Mouse (Mus musculus): ENCODE data around the gene Ablim2. TPM values are rescaled to one million over a fixed set of nuclear protein-coding genes. Genes with fewer than 3 reads are reported as not detected.

The Ablim2 gene
- polyA plus RNA-seq, 2 experiments = 1.8 to 3.8 TPM

GRCm38 (mm10) chr5:35717455-35717854, 40.2 kb upstream of the Ablim2 start:
- no peaks in the 10 kb centered on the region for H3K4me1 ChIP-seq (ENCODE audit: control insufficient read depth, insufficient read depth, low read length)
- H3K27ac ChIP-seq (replicated peaks; ENCODE audit: low read depth, low read length) = no peak overlapping the region
- no peak overlapping the region for H3K4me2 ChIP-seq (replicated peaks; ENCODE audit: low read depth, low read length, severe bottlenecking)
- no peaks in the 10 kb centered on the region for H3K27me3 ChIP-seq (ENCODE audit: control insufficient read depth, insufficient read depth, low read length)
- ATAC-seq (ENCODE audit: low FRiP score, low read depth) (no peak), DNase-seq (ENCODE audit: low spot score) (no peak)
- H3K4me3 ChIP-seq (replicated peaks; ENCODE audit: low read length) = no peak overlapping the region
- H3K9ac ChIP-seq (ENCODE audit: low read depth, low read length, severe bottlenecking) = no peak overlapping the region
- no peaks in the 10 kb centered on the region for H3K36me3 ChIP-seq (ENCODE audit: control insufficient read depth, insufficient read depth, low read length)
- TF ChIP-seq POLR2A (IDR thresholded peaks at IDR 0.05; ENCODE audit: borderline replicate concordance, extremely low read depth, insufficient read depth, insufficient read length) = no peak
- H3K9me3 ChIP-seq (ENCODE audit: control insufficient read depth, low read length) = no peaks in the 10 kb centered on the region
- WGBS = 73% methylated on average over 5 of the region's 5 CpGs

DNA sequence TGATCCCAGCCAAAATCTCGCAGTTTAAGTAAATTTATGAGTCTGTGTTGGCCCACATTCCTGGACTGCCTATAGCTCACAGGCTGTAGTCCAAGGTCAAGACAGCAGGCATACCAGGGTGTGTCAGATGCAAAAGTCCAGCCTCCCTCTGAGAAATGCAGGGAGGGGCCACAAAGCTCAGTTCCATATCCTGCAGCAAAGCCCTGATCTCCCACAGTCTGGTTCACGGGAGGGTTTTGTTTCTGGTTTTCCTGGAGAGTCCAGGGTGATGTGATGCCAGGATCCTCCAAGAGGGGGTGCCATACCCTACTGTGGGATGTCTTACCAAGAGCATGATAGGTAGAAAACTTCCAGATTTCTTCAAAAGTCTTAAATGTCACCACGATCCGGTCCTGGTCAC, 39.7 kb upstream of the Ablim2 start:
- no peak overlapping the region for H3K27ac ChIP-seq (replicated peaks; ENCODE audit: low read depth, low read length)
- no peak overlapping the region for H3K4me3 ChIP-seq (replicated peaks; ENCODE audit: low read length)
- ATAC-seq (ENCODE audit: low FRiP score, low read depth) (no peak), DNase-seq (ENCODE audit: low spot score) (no peak)
- no peak for TF ChIP-seq POLR2A (IDR thresholded peaks at IDR 0.05; ENCODE audit: borderline replicate concordance, extremely low read depth, insufficient read depth, insufficient read length)
- no peak overlapping the region for H3K9ac ChIP-seq (ENCODE audit: low read depth, low read length, severe bottlenecking)
- H3K9me3 ChIP-seq (ENCODE audit: control insufficient read depth, low read length) = no peaks in the 10 kb centered on the region
- H3K4me2 ChIP-seq (replicated peaks; ENCODE audit: low read depth, low read length, severe bottlenecking) = no peak overlapping the region
- H3K36me3 ChIP-seq (ENCODE audit: control insufficient read depth, insufficient read depth, low read length) = no peaks in the 10 kb centered on the region
- no peaks in the 10 kb centered on the region for H3K27me3 ChIP-seq (ENCODE audit: control insufficient read depth, insufficient read depth, low read length)
- no peaks in the 10 kb centered on the region for H3K4me1 ChIP-seq (ENCODE audit: control insufficient read depth, insufficient read depth, low read length)
- 37% methylated on average over 4 of the region's 4 CpGs for WGBS

DNA sequence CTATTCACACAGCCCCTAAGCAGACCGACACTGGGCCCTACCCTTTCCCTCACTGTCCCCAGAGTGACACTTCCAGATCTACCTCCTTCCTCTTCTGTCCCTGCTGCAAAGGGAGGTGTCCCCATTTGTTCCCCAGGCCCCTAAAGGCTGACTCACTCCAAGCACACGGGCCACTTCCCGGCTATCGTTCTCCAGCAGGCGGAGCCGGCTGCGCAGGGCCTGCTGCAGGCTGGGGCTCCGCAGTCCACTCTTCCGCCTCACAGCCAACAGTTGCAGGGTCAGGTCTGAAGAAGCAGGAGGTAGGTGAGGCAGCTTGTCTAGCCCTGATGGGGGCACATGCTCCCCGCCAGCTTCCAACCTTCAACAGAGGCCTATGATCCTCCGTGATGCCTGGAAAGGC, 38.9 kb upstream of the Ablim2 start:
- ATAC-seq (ENCODE audit: low FRiP score, low read depth) = no peak
- DNase-seq (ENCODE audit: low spot score) = no peak
- no peak overlapping the region for H3K9ac ChIP-seq (ENCODE audit: low read depth, low read length, severe bottlenecking)

DNA sequence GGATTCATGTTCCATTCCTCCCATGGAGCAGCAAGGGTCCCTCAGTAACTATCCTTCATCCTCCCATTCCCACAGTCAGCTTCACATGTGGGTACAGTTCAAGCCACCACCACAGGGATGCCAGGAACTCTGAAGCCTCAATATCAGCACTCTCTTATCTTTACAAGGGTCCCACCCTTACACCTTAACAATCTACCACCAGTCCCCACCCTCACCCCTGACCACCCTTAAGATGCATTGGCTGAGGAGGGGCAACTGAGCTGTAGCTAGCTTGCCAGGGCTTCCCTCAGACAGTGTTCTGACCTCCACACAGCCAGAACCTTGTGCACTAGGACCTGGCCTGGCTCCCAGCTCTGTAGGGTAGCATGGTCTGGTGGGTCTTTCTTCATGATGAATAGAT, 38.3 kb upstream of the Ablim2 start:
- H3K36me3 ChIP-seq (ENCODE audit: control insufficient read depth, insufficient read depth, low read length) = no peaks in the 10 kb centered on the region
- no peak overlapping the region for H3K4me3 ChIP-seq (replicated peaks; ENCODE audit: low read length)
- ATAC-seq (ENCODE audit: low FRiP score, low read depth) (no peak), DNase-seq (ENCODE audit: low spot score) (no peak)
- no peak overlapping the region for H3K27ac ChIP-seq (replicated peaks; ENCODE audit: low read depth, low read length)
- no peaks in the 10 kb centered on the region for H3K9me3 ChIP-seq (ENCODE audit: control insufficient read depth, low read length)
- H3K27me3 ChIP-seq (ENCODE audit: control insufficient read depth, insufficient read depth, low read length) = no peaks in the 10 kb centered on the region
- H3K9ac ChIP-seq (ENCODE audit: low read depth, low read length, severe bottlenecking) = no peak overlapping the region
- TF ChIP-seq POLR2A (IDR thresholded peaks at IDR 0.05; ENCODE audit: borderline replicate concordance, extremely low read depth, insufficient read depth, insufficient read length) = no peak
- H3K4me2 ChIP-seq (replicated peaks; ENCODE audit: low read depth, low read length, severe bottlenecking) = no peak overlapping the region
- no peaks in the 10 kb centered on the region for H3K4me1 ChIP-seq (ENCODE audit: control insufficient read depth, insufficient read depth, low read length)

More for the DNA sequence above, 38.9 kb upstream of the Ablim2 start:
- WGBS = 65% methylated on average over 11 of the region's 11 CpGs
- Histone ChIP-seq H3K4me1 (ENCODE audit: control insufficient read depth, insufficient read depth, low read length) (no peaks in the 10 kb centered on the region), H3K4me3 (replicated peaks; ENCODE audit: low read length) (no peak overlapping the region), H3K27me3 (ENCODE audit: control insufficient read depth, insufficient read depth, low read length) (no peaks in the 10 kb centered on the region), H3K4me2 (replicated peaks; ENCODE audit: low read depth, low read length, severe bottlenecking) (no peak overlapping the region), H3K36me3 (ENCODE audit: control insufficient read depth, insufficient read depth, low read length) (no peaks in the 10 kb centered on the region), H3K9me3 (ENCODE audit: control insufficient read depth, low read length) (no peaks in the 10 kb centered on the region), H3K27ac (replicated peaks; ENCODE audit: low read depth, low read length) (no peak overlapping the region)
- TF ChIP-seq POLR2A (IDR thresholded peaks at IDR 0.05; ENCODE audit: borderline replicate concordance, extremely low read depth, insufficient read depth, insufficient read length) = no peak

GRCm38 (mm10) chr5:35719880-35720279, 37.8 kb upstream of the Ablim2 start:
- DNase-seq (ENCODE audit: low spot score) = no peak
- TF ChIP-seq POLR2A (IDR thresholded peaks at IDR 0.05; ENCODE audit: borderline replicate concordance, extremely low read depth, insufficient read depth, insufficient read length) = no peak
- Histone ChIP-seq H3K4me3 (replicated peaks; ENCODE audit: low read length) (no peak overlapping the region), H3K4me1 (ENCODE audit: control insufficient read depth, insufficient read depth, low read length) (no peaks in the 10 kb centered on the region), H3K27ac (replicated peaks; ENCODE audit: low read depth, low read length) (no peak overlapping the region), H3K4me2 (replicated peaks; ENCODE audit: low read depth, low read length, severe bottlenecking) (no peak overlapping the region), H3K9ac (ENCODE audit: low read depth, low read length, severe bottlenecking) (no peak overlapping the region), H3K9me3 (ENCODE audit: control insufficient read depth, low read length) (no peaks in the 10 kb centered on the region), H3K36me3 (ENCODE audit: control insufficient read depth, insufficient read depth, low read length) (no peaks in the 10 kb centered on the region), H3K27me3 (ENCODE audit: control insufficient read depth, insufficient read depth, low read length) (no peaks in the 10 kb centered on the region)
- no peak for ATAC-seq (ENCODE audit: low FRiP score, low read depth)
- WGBS = 90% methylated on average over 1 of the region's 1 CpGs

- Histone ChIP-seq H3K4me2 (replicated peaks; ENCODE audit: low read depth, low read length, severe bottlenecking) (no peak overlapping the region), H3K9ac (ENCODE audit: low read depth, low read length, severe bottlenecking) (no peak overlapping the region), H3K36me3 (ENCODE audit: control insufficient read depth, insufficient read depth, low read length) (no peaks in the 10 kb centered on the region), H3K4me1 (ENCODE audit: control insufficient read depth, insufficient read depth, low read length) (no peaks in the 10 kb centered on the region), H3K9me3 (ENCODE audit: control insufficient read depth, low read length) (no peaks in the 10 kb centered on the region), H3K4me3 (replicated peaks; ENCODE audit: low read length) (no peak overlapping the region), H3K27me3 (ENCODE audit: control insufficient read depth, insufficient read depth, low read length) (no peaks in the 10 kb centered on the region), H3K27ac (replicated peaks; ENCODE audit: low read depth, low read length) (no peak overlapping the region)
- no peak for DNase-seq (ENCODE audit: low spot score)
- WGBS = 92% methylated on average over 2 of the region's 2 CpGs
- ATAC-seq (ENCODE audit: low FRiP score, low read depth) = no peak
- no peak for TF ChIP-seq POLR2A (IDR thresholded peaks at IDR 0.05; ENCODE audit: borderline replicate concordance, extremely low read depth, insufficient read depth, insufficient read length)
Observed at GRCm38 (mm10) chr5:35721933-35722332, 35.7 kb upstream of the Ablim2 start.
